Mouse (Mus musculus) limb, embryonic 10.5 days (tissue): ENCODE results near the gene Tbc1d4. TPM values are rescaled to one million over a fixed set of nuclear protein-coding genes. Genes with fewer than 3 reads are reported as not detected.
A peak's percentile ranks its signal among the peaks of the same experiment; 100 is the strongest.

ENCODE experiments used
- DNase-seq: peaks from one replicate; pipeline ENCODE4 v3.0.0-alpha.2; 2017; ENCODE audit warnings: low spot score
- H3K27ac ChIP-seq: fragments of 300-500 bp; sonication (generic); 2 replicates; pipeline ENCODE4 v1.5.1; 2016; ENCODE audit warnings: mild to moderate bottlenecking
- H3K27me3 ChIP-seq: fragments of 300-500 bp; sonication (generic); 2 replicates; pipeline ENCODE4 v1.6.1; 2016; ENCODE audit warnings: low read depth, mild to moderate bottlenecking; ENCODE audit not compliant: poor library complexity, severe bottlenecking
- H3K36me3 ChIP-seq: fragments of 300-500 bp; sonication (generic); 2 replicates; pipeline ENCODE4 v1.6.1; 2016; ENCODE audit warnings: mild to moderate bottlenecking, moderate library complexity
- H3K4me1 ChIP-seq: fragments of 300-500 bp; sonication (generic); 2 replicates; pipeline ENCODE4 v1.6.1; 2016
- H3K4me3 ChIP-seq: fragments of 300-500 bp; sonication (generic); 2 replicates; pipeline ENCODE4 v1.5.1; 2016; ENCODE audit warnings: mild to moderate bottlenecking, moderate library complexity
- H3K9me3 ChIP-seq: fragments of 300-500 bp; sonication (generic); replicated peaks from 2 replicates; pipeline ENCODE4 v1.6.1; 2016; ENCODE audit warnings: mild to moderate bottlenecking
- WGBS: fragments of 180-500 bp; shearing (Covaris S2); methylation state at CpG from one replicate; pipeline ENCODE4 v1.1.7; 2016; 5-methylcytosine and 5-hydroxymethylcytosine counted together
- polyA plus RNA-seq: library from polyadenylated mRNA; unstranded; fragments of >200 nt; fragmentation: Nextera tagmentation; extraction: Ambion mirVana; gene quantifications from 2 replicates; pipeline ENCODE4 v1.2.1, GENCODE M21; 2016

Tbc1d4 gene
- polyA plus RNA-seq: 10.4 and 10.5 TPM in 2 replicates

DNA sequence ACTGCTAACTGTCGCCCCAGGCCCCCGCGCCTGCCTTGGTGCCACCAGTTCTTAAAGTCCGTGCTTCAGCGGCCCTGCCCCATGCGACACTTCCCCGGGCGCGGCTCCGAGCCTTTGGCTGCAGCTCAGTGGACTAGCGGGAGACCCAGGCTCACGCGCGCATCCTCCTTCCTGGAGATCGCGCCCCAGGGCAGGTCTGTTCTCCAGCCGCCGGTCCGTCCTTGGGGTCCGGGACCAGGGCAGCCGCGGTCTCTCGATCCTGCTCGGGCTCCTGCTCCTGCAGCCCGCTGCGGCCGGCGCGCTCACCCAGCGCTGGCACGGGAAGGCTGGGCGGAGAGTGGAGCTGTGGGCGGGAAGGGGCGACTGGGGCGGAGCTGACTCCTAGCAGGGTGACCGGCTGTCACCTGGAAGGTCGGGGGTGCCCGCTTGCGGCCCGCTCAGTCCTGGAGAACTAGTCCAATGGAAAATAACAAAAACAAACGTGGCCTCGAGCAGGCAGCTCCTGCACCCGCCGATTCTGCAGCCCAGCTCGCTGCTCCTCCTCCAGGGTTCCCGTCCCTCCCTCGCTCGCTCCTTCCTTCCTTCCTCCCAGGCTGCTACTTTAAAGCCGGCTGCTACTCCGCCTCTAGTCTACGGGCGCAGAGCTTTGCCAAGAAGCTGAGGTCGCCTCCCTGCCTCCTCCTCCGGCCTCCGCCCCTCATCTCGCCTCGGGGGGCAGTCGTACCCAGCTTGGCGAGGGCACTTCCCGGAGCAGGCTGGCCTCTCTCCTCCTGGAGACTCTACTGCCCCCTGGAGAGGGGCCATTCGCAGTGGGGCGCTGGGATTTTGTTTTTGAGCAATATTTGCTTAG, at the start of gene Tbc1d4:
Gene Tbc1d4 (minus strand): TSS at position 673 of the 850 bp plus-strand sequence.
- peak; percentile 84 for DNase-seq
- Histone ChIP-seq H3K4me1 (peaks cover 18% of the 10 kb centered on the region), H3K9me3 (no peaks in the 10 kb centered on the region), H3K4me3 (peak within 1 kb of the TSS; percentile 80), H3K27me3 (0 out of 2 replicates have a peak, but pooled peaks cover 14% of the 10 kb centered on the region), H3K27ac (peak within 1 kb of the TSS; percentile 84), H3K36me3 (no peaks in the 10 kb centered on the region)
- under 1% methylated on average over 62 of the region's 62 CpGs for WGBS

DNA sequence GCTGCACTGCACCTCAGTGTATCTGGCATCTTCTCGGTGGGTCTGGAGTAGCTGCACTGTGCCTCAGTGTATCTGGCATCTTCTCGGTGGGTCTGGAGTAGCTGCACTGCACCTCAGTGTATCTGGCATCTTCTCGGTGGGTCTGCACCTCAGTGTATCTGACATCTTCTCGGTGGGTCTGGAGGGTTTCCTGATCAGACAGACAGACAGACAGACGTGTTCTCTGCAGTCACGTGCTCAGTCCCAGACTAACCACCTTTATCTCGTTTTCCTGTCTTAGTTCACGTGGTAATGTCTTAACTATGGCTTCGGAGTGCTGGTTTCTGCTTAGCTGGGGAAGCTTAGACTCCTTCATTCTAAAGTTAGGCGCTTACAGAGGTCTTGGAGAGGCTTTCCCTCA, 47.3 kb upstream of the Tbc1d4 start:
- Histone ChIP-seq H3K4me1 (peaks cover 12% of the 10 kb centered on the region), H3K36me3 (peaks cover 17% of the 10 kb centered on the region), H3K4me3 (no peak overlapping the region), H3K27me3 (no peaks in the 10 kb centered on the region), H3K9me3 (no peaks in the 10 kb centered on the region), H3K27ac (no peak overlapping the region)
- no peak for DNase-seq
- 90% methylated on average over 10 of the region's 10 CpGs for WGBS

DNA sequence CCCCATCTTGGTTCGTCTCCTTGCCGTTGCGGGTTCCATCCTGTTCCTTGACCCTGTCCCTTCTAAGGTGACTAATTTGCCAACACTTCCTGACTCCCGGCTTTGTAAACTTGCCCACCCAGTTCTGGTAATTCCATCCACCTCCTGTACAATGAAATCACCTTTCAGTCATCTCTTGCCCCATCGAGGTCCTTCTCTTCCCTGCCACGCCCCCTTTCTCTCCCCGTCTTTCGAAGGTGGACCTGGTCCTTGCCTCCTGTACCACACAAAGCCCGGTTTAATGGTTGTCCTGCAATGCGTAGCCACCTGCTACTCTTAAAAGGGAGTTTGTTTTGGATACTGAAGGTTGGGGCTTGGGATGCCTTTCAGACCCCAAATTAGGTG, 45.5 kb upstream of the Tbc1d4 start:
- peaks cover 8% of the 10 kb centered on the region for H3K36me3 ChIP-seq
- H3K27ac ChIP-seq: peak overlapping the region; percentile 98
- peak overlapping the region; percentile 99 for H3K4me3 ChIP-seq
- 2% methylated on average over 10 of the region's 10 CpGs for WGBS
- DNase-seq: no peak
- no peaks in the 10 kb centered on the region for H3K27me3 ChIP-seq
- no peaks in the 10 kb centered on the region for H3K9me3 ChIP-seq
- H3K4me1 ChIP-seq: peaks cover 9% of the 10 kb centered on the region; the same call in 1 of the 2 replicates

DNA sequence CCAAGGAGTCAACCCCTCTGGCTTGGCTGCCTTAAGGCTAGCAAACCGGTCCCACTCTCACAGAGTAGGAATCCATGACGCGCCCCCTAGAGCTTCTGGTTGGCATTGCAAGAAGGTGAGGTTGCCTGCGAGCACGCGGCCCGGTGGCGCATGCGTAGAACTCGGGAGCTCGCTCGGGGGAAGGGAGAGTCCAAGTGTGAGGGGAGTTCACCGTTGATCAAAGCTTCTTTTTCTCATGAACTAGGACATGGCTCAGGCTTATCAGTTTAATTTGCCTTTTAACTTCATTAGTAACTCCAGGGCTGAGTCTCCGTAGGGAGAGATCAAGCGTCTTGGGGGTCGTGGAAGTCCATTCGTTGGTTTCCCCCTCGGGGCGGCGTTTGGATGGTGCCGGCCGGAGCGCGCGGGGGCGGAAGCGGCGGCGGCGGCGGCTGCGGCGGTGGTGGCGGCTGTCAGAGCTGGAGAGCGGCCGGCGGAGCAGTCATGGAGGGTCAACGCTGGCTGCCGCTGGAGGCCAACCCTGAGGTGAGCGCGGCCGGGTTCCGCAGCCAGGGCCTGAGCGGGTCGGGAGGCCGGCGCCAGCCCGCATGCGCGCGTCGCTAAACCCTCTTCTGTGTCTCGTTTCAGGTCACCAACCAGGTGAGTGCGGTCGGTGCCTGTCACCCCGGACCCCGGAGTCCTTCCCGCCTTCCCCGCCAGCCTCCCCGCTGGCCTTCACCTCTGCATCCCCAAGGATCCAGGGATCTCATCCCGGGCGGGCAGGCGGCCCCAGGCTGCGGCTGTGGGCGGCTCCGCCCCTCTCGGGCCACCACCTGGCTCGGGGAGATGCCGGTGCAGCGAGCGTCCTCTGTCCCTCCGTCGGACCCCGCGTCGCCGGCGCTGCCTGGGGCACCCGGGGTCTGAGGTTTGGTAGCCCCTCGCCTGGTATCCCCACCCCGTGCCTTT, 44.9 kb upstream of the Tbc1d4 start, which contains the start of gene Uchl3:
Gene Uchl3 (plus strand): TSS at position 387 of the 945 bp plus-strand sequence.
- Histone ChIP-seq H3K27me3 (no peaks in the 10 kb centered on the region), H3K4me3 (peak within 1 kb of the TSS; percentile 99), H3K36me3 (peaks cover 2% of the 10 kb centered on the region; the same call in 1 of the 2 replicates), H3K4me1 (peaks cover 9% of the 10 kb centered on the region; the same call in 1 of the 2 replicates), H3K9me3 (no peaks in the 10 kb centered on the region), H3K27ac (peak within 1 kb of the TSS; percentile 98)
- peak; percentile 100 for DNase-seq
- WGBS: under 1% methylated on average over 81 of the region's 81 CpGs

DNA sequence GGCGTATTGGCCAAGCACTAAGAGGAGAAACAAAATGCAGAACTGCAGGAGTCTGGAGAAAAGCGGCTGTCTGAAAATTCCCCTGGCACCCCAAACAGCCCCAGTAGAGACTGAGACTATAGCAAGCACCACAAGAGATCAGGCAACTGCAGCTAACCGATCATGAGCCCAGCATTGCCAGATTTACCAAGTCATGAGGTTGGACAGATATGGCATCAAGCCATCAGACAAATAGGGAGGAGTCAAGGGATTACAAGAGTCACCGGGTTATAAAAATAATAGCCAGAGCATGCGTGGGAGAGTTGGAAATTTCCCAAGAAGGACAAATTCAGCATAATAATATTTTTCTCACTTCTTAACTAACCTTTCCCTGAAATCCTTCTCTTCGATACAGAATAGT, 43.6 kb upstream of the Tbc1d4 start:
- no peaks in the 10 kb centered on the region for H3K27me3 ChIP-seq
- peaks cover 2% of the 10 kb centered on the region; the same call in 1 of the 2 replicates for H3K36me3 ChIP-seq
- no peak overlapping the region for H3K27ac ChIP-seq
- H3K9me3 ChIP-seq: no peaks in the 10 kb centered on the region
- 93% methylated on average over 6 of the region's 6 CpGs for WGBS
- H3K4me1 ChIP-seq: peaks cover 9% of the 10 kb centered on the region; the same call in 1 of the 2 replicates
- no peak overlapping the region for H3K4me3 ChIP-seq
- DNase-seq: no peak

DNA sequence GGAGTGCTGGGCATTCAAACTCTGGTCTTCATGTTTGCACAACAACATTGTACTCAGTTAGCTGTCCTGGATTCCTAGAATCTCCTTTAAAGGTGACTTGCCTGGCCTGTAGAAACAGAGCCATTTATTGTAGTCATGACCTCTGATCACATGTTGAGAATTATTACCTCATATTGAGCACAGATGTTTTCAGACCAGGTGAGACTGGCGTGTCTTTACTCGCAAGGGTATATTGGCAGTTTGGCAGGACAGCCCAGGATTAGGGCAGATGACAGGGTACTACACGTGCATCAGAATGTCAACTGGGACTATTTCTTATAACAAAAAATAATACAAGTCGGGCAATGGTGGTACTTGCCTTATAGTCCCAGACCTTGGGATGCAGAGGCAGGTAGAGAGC, 41.6 kb upstream of the Tbc1d4 start:
- H3K4me3 ChIP-seq: no peak overlapping the region
- H3K4me1 ChIP-seq: peaks cover 7% of the 10 kb centered on the region; the same call in 1 of the 2 replicates
- H3K36me3 ChIP-seq: no peaks in the 10 kb centered on the region
- no peaks in the 10 kb centered on the region for H3K9me3 ChIP-seq
- no peaks in the 10 kb centered on the region for H3K27me3 ChIP-seq
- H3K27ac ChIP-seq: no peak overlapping the region
- 84% methylated on average over 4 of the region's 4 CpGs for WGBS
- no peak for DNase-seq

DNA sequence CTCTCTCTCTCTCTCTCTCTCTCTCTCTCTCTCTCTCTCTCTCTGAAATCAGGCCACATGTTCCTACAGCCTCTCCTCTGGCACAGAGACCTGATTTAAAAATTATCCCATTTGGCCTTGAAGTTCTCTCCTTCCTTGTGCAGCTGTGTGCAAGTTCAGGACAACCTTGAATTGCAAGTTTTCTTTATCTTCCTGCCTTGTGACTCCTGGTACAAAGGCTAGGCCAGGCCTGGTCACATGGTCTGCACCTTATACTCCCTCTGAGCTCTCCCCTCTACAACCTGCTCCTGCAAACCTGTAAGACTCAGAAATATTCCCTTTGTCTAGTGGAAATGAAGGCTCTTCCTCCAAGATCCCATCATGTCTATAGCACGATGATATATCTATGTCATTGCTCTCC, 36.0 kb upstream of the Tbc1d4 start:
- H3K27ac ChIP-seq: no peak overlapping the region
- no peaks in the 10 kb centered on the region for H3K27me3 ChIP-seq
- H3K4me1 ChIP-seq: peaks cover under 1% of the 10 kb centered on the region; the same call in 1 of the 2 replicates
- no peaks in the 10 kb centered on the region for H3K36me3 ChIP-seq
- no peak overlapping the region for H3K4me3 ChIP-seq
- H3K9me3 ChIP-seq: no peaks in the 10 kb centered on the region
- 82% methylated on average over 1 of the region's 1 CpGs for WGBS
- no peak for DNase-seq

DNA sequence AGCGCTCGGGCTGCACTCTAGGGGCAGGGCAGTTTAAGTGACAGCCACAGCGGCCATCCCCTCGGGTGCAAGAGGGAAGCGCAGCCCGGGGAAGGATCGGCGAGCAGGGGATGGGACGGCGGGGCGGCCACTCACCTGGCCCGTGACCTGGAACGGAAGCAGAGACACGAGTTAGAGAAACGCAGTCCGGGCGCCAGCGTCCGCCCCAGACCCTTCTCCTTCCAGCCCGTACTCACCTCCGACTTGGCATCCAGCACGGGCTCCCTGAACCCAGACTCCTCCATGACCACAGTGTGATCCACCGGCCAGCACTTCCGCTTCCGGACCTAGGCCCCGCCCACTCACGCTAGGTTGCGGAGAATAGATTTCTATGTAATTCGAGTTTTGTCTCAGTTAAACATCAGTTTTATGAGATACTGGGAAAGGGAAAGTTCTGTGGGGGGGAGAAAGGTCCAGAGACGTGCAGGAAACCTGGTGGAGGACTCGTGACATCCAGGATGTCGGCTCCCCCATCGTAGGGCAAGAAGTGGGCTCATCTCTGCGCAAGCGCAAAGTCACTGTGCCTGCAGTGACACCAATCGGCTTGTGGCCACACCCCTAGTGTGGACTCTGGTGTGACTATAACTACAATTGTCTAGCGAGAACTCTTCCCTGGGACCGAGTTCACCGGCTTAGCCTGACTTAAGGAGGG, 31.3 kb upstream of the Tbc1d4 start, which contains the start of gene Commd6:
Gene Commd6 (minus strand): TSS at position 534 of the 691 bp plus-strand sequence.
- Histone ChIP-seq H3K36me3 (peaks cover 4% of the 10 kb centered on the region; the same call in 1 of the 2 replicates), H3K4me1 (peaks cover 10% of the 10 kb centered on the region), H3K27ac (peak within 1 kb of the TSS; percentile 94), H3K4me3 (peak within 1 kb of the TSS; percentile 88), H3K9me3 (no peaks in the 10 kb centered on the region), H3K27me3 (no peaks in the 10 kb centered on the region)
- under 1% methylated on average over 39 of the region's 39 CpGs for WGBS
- peak; percentile 91 for DNase-seq

DNA sequence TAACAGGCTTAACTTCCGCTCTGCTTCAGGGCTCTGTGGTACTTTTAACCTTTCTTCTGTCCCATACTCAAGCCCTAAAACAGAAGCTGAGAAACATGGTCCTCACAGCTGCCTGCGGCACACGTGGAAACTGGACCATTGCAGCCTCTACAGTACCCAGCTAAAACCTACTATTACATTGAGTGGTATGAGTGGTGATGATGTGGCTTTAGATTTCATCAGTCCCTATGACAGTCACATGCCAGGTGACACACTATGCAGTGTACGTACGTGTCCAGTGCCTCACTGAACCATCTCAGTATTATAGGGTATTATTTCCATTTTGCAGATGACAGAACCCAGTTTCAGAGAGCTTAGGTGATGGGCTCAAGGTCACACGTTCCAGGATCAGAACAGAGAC, 28.4 kb upstream of the Tbc1d4 start:
- H3K9me3 ChIP-seq: no peaks in the 10 kb centered on the region
- no peak for DNase-seq

DNA sequence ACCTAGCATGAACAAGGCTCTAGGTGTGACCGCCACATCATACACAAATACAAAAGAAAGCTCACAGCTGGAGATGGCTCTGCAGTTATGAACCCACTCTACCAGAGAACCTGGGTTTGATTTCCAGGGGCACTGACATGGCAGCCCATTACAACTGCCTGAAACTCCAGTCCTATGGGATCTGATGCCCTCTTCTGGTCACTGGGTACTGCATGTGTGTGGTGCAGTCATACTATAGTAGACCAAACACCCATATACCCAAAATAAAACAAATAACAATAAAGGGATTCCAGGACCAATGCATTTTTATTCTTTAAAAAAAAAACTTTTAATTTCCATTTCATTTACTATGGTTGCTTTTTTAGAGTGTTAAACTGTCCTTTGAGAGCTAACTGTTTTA, 26.8 kb upstream of the Tbc1d4 start:
- peaks cover 30% of the 10 kb centered on the region for H3K36me3 ChIP-seq
- 90% methylated on average over 1 of the region's 1 CpGs for WGBS
- no peak overlapping the region for H3K27ac ChIP-seq
- H3K4me3 ChIP-seq: no peak overlapping the region
- DNase-seq: no peak
- no peaks in the 10 kb centered on the region for H3K9me3 ChIP-seq
- H3K27me3 ChIP-seq: no peaks in the 10 kb centered on the region
- peaks cover 10% of the 10 kb centered on the region for H3K4me1 ChIP-seq

More for the DNA sequence above, 28.4 kb upstream of the Tbc1d4 start:
- no peak overlapping the region for H3K27ac ChIP-seq
- 94% methylated on average over 6 of the region's 6 CpGs for WGBS
- H3K36me3 ChIP-seq: peaks cover 22% of the 10 kb centered on the region
- H3K4me3 ChIP-seq: no peak overlapping the region
- H3K27me3 ChIP-seq: no peaks in the 10 kb centered on the region
- H3K4me1 ChIP-seq: peaks cover 10% of the 10 kb centered on the region

DNA sequence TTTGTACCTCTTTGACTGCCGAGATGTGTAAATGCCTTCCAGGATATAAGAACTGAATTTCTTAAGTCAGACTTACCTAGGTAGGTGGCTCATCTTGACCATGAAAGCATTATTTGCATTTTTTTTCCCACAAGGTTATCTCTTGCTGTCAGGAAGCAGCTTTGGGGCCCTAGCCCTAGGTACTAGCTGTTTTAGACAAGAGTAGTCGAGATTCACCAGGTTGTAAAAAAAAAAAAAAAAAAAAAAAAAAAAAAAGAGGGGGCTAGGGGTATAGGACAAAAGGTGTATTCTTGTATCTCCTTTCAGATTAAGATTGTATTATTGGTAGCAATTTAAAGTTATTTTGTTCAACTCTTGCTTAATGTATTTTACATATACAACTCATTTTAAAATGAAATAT, 21.6 kb upstream of the Tbc1d4 start:
- Histone ChIP-seq H3K27me3 (no peaks in the 10 kb centered on the region), H3K36me3 (peaks cover 27% of the 10 kb centered on the region), H3K4me1 (no peaks in the 10 kb centered on the region), H3K4me3 (no peak overlapping the region), H3K27ac (no peak overlapping the region), H3K9me3 (no peaks in the 10 kb centered on the region)
- no peak for DNase-seq
- WGBS: 82% methylated on average over 2 of the region's 2 CpGs

DNA sequence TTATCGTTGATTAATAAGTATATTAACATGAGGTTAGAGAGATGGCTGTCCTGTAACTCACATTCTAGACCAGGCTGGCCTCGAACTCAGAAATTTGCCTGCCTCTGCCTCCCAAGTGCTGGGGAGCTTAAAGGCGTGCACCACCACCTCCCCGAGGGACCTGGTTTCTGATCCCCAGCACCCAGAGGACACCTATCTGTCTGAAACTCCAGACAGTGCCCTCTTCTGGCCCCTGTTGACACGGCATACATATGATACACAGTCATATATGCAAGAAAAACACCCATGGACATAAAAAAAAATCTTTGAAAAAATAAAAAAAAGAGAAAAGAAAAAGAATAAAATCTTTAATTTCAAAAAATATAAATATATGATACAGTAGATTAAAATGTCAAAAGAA, 8.7 kb upstream of the Tbc1d4 start:
- no peaks in the 10 kb centered on the region for H3K9me3 ChIP-seq
- DNase-seq: no peak
- 90% methylated on average over 5 of the region's 5 CpGs for WGBS
- H3K27me3 ChIP-seq: no peaks in the 10 kb centered on the region
- no peak overlapping the region for H3K27ac ChIP-seq
- H3K4me3 ChIP-seq: no peak overlapping the region
- H3K36me3 ChIP-seq: no peaks in the 10 kb centered on the region
- H3K4me1 ChIP-seq: no peaks in the 10 kb centered on the region
